Mouse (Mus musculus) monocyte, adult 2 months (primary cell): ENCODE measurements around the gene Allc.

ENCODE experiments used
- DNase-seq, 2 experiments: peaks; one replicate each; pipeline ENCODE4 v3.0.0; 2022; ENCODE audit warnings: low spot score in 2 of 2, low read depth in 1 of 2

The Allc gene

DNA sequence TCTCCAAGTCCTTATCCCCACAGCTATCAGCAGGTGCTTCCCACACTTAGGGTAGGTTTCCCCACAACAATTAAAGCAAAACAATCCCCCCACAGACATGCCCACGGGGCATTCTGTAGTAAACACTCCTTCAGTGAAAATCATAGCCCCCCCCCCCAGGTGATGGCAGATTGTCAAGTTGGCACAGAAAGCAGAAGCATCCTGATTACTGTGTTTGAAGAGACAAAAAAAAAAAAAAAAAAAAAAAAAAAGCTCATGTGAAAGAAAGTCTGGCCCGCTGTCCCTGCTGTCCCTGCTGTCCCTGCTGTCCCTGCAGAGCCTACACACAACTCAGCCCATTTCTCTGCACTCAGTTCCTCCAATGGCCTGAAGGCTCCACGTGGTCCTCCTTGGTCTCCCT, 1.7 kb upstream of the Allc start:
- DNase-seq, result no peak

DNA sequence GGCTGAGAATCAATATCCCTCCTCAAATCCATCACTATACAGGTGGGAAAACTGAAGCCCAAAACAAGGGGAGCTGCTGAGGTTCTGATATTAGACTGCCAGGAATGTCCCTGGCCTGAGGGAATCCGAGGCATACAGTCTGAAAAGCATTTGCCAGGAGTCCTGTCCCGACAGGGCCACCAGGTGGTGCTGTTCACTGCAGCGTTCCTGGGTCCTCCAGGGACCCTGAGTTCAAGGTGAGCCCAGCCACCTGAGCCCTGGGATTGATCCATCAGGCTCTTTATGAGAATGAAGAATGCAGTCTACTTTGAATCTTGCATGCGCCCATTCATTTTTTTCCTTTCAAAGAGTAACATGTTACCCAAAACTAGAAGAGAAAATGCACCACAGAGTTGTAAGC, 3.2 kb downstream of the Allc start:
- no peak for DNase-seq

DNA sequence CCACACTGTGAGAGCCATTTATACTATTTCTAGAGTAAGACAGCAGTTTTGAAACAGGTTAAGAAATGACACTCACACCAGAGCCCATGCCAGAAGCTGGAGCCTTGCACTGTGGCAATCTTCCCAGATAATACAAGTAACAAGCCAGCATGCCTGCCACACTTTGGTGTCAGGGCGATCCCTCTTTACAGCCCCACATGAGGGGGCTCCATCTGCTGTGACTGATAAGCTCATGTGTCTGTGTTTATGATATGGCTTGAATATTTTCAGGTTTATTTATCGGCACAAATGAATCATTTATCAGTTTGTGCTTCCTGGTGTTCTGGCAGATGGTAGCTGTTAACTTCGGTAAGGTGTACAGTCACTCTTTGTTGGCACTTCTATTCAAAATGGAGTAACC, 4.2 kb downstream of the Allc start:
- no peak for DNase-seq

DNA sequence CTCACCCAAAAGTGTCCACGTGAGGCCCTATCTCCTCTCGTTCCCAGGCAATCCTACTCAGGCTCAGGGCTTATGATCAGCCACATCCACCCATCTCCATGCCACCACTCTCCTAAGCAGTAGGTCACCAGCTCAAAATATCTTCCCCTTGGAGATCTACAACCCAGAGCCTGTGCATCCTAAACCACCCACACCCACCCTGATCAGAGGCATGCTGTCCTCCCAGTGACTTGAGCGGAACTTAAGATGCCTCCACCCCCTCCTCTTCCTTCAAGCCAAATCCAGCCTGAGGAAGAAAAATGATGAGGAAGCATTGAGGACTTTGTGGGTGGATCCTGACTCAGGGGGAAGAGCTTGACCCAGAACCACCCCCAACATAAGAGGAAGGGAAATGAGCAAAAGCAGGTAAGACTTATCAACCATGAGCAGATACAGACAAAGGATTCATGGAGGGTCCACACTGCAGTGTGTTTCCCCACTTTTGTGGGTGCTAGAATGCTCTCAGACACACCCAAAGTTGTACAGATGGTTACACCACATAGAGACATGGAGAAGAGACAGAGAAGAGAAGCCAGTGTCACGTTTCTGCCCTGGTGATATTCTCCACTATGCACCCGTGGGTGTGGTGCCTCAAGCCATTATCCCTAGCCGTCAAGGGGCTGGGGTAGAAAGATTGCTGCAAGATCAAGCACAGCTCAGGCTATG, 6.8 kb downstream of the Allc start:
- DNase-seq, result no peak

DNA sequence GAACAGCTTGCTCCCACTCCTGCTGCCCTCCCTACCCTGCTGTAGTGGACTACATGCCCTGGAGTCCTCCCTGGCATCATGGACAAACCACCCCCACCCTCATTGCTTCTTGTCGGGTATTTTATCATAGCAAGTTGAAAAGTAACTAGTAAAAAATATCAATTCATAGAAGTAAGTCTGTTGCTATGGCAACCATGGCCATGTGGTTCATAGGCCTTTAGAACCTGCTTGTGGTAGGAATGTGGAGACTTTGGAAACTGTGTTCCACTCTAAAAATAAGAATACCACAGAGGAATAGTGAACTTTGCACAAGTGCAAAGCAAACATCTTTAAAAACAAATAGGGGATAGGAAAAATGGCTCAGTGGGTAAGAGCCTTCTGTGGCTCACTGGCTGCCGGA, 10.1 kb downstream of the Allc start:
- DNase-seq, result no peak

GRCm38 (mm10) chr12:28552299-28552698, 30.0 kb downstream of the Allc start, which contains the start of gene Dcdc2c:
Dcdc2c (minus strand) TSS chr12:28552399.
- DNase-seq, result no peak

- DNase-seq, result no peak
These were observed 30.5 kb downstream of the Allc start for GRCm38 (mm10) chr12:28551775-28552174.

DNA sequence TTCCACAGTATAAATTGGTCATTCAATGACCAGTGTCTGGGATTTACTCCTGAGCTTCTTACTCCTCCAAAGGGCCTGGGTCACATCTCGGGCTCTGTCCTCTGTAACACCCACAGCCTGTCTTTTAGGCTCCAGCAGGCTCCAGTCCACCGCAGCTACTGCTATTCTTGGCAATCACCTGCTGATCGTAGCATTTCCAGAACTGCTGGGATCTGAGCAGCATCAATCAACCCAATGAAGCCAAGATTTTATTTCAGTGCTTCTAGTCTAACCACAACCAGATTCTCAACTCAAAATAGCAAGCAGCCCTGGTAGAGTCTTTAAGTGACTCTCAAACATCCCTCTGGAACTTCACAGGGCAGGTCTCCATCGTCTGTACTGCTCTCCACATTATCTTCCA, 33.4 kb downstream of the Allc start:
- no peak for DNase-seq

GRCm38 (mm10) chr12:28514264-28514775, 68.0 kb downstream of the Allc start:
- DNase-seq, result no peak

GRCm38 (mm10) chr12:28509699-28510280, 72.5 kb downstream of the Allc start:
- DNase-seq, result no peak
